Mouse (Mus musculus) cerebellum, adult 11-12 months (tissue): ENCODE measurements around the gene Plin5.
"Not testable (repeated sequence)": the region's sequence is repeated elsewhere in the genome, so short reads cannot be mapped to it uniquely, and the experiment has no call there.

ENCODE experiments used
- DNase-seq: peaks from one replicate; pipeline ENCODE4 v3.0.0; 2022

Gene Plin5

GRCm38 (mm10) chr17:56065715-56066114, 51.7 kb downstream of the Plin5 start:
- not testable (repeated sequence) for DNase-seq

DNA sequence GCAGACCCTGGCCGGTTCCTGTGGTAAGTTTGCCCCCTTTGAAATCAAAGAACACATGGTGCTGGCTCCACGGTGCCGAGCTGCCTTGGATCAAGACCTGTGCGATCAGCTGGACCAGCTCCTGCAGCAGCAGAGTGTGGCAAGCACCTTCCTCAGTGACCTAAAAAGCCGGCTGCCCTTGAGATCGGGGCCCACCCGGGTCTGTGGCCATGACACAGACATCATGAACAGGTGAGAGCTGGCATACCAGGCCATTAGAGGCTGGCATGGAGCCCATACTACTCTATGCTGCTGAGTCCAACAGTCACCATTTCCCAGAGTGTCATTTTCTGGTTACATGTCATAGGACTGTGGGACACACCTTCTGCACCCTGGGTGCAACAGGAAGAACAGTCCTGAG, 55.3 kb downstream of the Plin5 start:
- DNase-seq: no peak
